Mouse (Mus musculus): ENCODE results near the gene Zfp719. TPM values are rescaled to one million over a fixed set of nuclear protein-coding genes. Genes with fewer than 3 reads are reported as not detected.

Zfp719 gene
- polyA plus RNA-seq (2012; rRNA removed): 6.8 and 7.1 TPM in 2 replicates

- DNase-seq (ENCODE audit: low spot score): peak; percentile 56
Observed at GRCm38 (mm10) chr7:43579440-43580171, at the start of gene Zfp719. TSS of gene Zfp719 (plus strand) at chr7:43579610.

DNA sequence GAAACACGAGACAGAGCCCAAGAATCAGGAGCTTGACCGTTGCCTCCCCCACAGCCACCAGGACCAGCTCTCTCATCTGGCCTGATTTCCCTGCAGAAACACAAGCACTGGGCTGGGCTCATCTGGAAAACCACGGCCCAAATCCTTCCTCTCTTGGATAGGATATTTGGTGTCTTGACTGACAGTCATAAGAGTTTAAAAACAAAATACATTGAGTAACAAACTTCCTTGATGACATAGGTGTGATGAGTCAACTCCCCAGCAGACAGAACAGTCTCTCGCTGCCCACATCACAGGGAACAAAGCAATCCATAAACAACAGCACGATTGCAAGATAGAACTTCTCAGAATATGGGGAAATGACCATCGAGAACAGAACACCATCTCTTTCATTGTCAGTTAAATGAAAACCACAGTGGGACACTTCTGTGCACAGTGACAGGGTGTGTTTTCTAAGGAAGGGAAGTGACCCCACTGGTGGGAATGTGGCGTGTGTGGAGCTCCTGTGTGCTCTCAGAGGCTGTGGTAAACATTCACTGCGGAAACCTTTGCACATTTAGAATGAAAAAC lies 49.1 kb upstream of the Zfp719 start:
- DNase-seq (ENCODE audit: low spot score): no peak

- DNase-seq (ENCODE audit: low spot score): no peak
Observed at GRCm38 (mm10) chr7:43532936-43533505, 46.4 kb upstream of the Zfp719 start.

DNA sequence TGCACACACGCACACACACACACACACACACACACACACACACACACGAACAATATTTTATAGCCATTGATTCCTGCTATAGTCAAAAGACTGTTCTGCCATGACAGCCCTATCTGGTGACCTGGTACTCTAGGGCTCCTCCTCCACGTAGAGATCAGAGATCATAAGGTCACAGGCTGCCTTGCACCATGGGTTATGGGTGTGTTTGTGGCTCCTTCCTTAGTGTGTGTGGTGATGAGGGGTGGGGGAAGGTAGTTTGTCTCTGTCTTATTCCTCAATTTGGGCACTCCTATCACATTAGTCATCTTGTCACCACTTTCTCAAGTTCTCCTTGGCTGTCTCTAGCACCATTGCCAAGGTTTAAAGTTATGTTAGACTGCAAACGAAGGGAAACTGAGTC lies 40.9 kb upstream of the Zfp719 start:
- DNase-seq (ENCODE audit: low spot score): no peak

DNA sequence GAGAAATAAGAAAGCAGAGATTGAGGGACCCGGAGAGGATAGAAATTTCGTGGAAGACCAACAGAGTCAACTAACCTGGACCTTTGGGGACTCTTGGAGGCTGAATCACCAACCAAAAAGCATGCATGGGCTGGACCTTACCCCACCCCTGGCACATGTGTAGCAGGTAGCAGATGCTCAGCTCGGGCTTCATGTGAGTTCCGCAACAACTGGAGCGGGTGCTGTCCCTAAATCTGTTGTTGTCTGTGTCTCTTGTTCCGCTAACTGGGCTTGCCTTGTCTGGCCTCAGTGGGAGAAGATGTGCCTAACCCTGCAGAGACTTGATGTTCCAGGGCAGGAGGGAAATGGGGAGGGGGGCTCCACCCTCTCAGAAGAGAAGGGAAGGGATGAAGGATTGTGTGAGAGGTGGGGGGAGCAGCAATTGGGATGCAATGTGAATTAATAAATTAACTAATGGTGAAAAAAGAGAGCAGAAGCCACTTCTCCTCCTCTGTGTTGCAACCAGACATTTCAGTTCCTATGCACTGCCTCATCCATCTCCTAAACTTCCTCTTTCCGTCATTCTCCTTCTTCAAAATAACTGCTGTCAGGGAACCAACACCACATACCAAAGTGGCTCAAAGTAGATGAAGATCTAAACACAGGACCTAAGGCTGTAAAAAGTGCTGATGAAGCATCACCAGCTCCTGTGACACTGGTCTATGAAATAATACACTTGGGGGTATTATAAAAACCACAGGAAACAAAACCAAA lies 35.0 kb upstream of the Zfp719 start, which contains the start of gene Cd33:
TSS of gene Cd33 (minus strand) at position 204 of the 753 bp plus-strand sequence.
- DNase-seq (ENCODE audit: low spot score): no peak

DNA sequence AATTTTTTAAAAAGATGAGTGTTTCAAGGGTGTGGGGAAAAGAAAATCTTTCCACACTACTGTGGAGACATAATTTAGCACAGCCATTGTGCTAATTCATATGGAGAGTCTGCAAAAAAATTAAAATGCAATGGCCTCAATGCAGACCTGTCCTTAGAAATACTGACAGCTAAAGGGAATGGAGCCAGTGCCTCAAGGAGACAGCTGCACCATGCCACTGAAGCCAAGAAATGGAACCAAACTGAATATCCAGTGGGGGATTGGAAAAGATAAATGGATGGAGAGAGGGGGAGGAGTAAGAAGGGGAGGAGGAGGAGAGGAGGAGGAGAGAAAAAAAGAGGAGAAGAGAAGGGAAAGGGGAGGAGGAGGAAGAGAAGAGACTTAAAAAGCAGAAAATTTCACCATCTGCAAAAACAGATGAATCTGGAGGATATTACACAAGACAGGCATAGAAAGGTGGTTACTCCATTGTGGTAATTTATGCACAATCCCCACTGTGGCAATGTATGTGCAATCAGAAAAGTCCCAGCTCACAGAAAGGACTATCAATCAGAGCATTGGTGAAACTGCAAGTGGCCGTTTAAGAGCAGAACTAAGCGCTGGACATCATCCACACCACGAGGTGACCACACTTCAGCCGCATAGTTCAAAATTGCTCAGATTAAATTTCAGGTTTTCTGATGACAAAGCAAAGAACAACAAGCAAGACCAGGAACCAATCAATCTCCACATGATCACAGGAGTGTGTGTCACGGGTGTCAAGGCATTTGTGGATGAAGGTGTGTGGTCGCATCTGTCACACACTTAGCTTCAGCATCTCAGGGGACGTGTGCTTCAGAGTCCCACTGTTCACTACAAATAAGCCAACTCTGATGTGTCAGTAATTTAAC lies 33.5 kb upstream of the Zfp719 start:
- no peak for DNase-seq (ENCODE audit: low spot score)

GRCm38 (mm10) chr7:43547666-43548065 lies 31.7 kb upstream of the Zfp719 start:
- DNase-seq (ENCODE audit: low spot score): no peak

GRCm38 (mm10) chr7:43548206-43548605 lies 31.2 kb upstream of the Zfp719 start:
- DNase-seq (ENCODE audit: low spot score): no peak

- no peak for DNase-seq (ENCODE audit: low spot score)
Observed at GRCm38 (mm10) chr7:43553153-43553552, 26.3 kb upstream of the Zfp719 start.

GRCm38 (mm10) chr7:43554550-43554949 lies 24.9 kb upstream of the Zfp719 start:
- DNase-seq (ENCODE audit: low spot score): no peak

- no peak for DNase-seq (ENCODE audit: low spot score)
Observed at GRCm38 (mm10) chr7:43555351-43555750, 24.1 kb upstream of the Zfp719 start.

DNA sequence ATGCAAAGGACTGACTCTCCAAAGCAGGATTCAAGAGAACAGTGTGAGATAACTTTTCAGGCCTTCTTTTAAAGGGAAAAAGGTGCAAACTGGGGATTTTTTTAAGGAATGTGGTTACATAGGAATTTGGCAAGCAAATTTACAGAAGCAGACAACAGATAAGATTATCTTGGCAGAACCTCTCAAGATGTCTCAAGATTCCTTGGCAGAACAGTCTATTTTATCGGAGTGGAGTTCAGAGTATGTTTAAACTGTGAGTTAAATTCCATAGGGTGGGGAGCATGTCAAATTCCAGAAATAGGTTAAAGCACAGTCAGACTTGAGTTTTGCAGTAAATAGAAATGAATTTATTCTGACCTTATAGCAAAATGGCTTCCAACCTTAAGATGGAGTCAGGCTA lies 22.5 kb upstream of the Zfp719 start:
- no peak for DNase-seq (ENCODE audit: low spot score)

- peak; percentile 46 for DNase-seq (ENCODE audit: low spot score)
Observed at GRCm38 (mm10) chr7:43562006-43562633, 17.3 kb upstream of the Zfp719 start, which contains the start of gene Zfp658. TSS of gene Zfp658 (plus strand) at chr7:43562256.

DNA sequence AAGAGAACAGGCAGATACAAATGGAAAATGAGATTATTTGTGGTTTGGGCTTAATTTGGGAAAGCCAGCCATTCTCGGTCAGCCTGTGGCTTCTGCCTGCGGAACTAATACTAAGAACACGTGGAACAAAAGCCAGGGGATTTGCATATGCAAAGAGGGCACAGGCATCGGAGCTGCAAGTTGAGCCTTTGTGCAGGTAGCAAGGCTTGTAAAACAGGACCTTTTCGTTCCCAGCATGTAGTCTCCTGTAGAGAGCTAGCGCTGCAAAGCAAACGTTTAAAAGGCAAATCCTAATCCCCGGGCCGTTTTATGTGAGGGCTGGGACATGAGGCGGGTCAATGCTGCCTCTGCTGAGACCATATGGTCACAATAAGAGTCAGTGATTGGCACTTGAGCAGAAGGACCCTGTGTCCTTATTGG lies 16.7 kb upstream of the Zfp719 start:
- no peak for DNase-seq (ENCODE audit: low spot score)

DNA sequence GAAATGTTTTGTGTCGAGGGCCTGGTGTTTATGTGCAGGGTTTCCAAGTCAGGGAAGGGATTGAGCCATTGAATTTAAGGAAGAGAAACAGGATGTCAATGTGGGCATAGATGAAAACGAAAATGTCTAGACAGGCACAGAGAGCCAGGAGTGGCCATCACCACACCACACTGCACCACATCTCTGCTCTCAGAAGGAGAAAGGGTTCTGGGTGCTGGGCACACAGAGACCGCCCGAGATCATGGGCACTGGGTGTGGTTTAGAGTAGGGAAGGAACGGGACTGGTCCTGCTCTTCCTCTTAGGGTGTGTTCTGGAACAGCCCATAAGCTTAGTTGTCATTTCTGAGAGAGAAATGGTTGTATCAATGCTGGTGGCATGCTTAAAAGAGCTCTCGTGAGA lies 16.1 kb upstream of the Zfp719 start:
- no peak for DNase-seq (ENCODE audit: low spot score)

GRCm38 (mm10) chr7:43571216-43571615 lies 8.2 kb upstream of the Zfp719 start:
- no peak for DNase-seq (ENCODE audit: low spot score)

DNA sequence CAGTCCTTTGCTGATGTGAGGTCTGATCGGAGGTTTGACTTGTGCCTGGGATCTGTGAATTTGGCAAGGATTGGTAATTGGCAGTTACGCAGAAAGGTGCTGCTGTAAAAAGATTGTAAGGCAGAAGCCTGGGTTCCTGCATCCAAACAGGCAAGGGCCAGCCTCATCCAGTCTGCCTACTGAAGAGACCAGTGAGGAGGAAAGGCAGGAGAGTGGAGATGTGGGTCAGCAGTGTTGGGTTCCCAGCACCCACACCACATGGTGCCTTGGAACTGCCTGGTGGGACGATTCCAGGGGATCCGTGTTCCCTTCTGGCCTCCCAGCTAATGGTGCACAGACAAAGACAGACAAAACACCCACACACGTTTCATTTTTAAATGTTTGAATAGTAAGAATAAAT lies 1.1 kb downstream of the Zfp719 start:
- no peak for DNase-seq (ENCODE audit: low spot score)

DNA sequence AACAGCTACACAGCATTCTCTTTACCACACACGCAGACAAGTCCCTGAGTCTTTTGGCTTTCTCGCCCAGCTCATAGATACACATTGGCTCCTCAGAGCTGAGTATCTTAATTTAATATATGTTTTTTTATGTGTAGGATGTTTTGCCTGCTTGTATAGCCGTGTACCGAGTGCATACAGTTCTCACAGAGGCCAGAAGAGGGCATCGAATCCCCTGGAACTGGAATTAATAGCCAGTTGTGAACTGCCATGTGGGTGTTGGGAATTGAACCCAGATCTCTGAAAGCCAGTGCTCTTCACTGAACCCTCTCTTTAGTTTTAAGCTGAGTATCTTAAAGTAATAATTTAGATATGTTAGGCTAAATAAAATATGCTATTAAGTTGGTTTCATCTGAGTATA lies 5.4 kb downstream of the Zfp719 start:
- DNase-seq (ENCODE audit: low spot score): no peak

GRCm38 (mm10) chr7:43601884-43602283 lies 22.5 kb downstream of the Zfp719 start:
- DNase-seq (ENCODE audit: low spot score): no peak

GRCm38 (mm10) chr7:43606896-43607742 lies 27.7 kb downstream of the Zfp719 start, which contains the start of gene Zfp819:
TSS of gene Zfp819 (plus strand) at chr7:43607169.
- DNase-seq (ENCODE audit: low spot score): peak; percentile 23
